Mouse (Mus musculus) adrenal gland, adult 18-20 months (tissue): ENCODE measurements at regions not wholly inside any gene's neighbourhood (a gene's known extent, or its start where the extent isn't known, plus 50 kb on each side); places are given as distances from the start of the nearest gene placed in this dataset.

Source experiments
- DNase-seq, 2 experiments: peaks; one replicate each; pipeline ENCODE4 v3.0.0; 2021 to 2022; ENCODE audit warnings: low spot score in 2 of 2

- DNase-seq: no peak
These were observed 269.3 kb upstream of the Erbb4 start for GRCm38 (mm10) chr1:69376923-69377706.

GRCm38 (mm10) chr1:69375246-69375645 is 267.4 kb upstream of the Erbb4 start:
- no peak for DNase-seq

- DNase-seq: no peak
These were observed 262.2 kb upstream of the Erbb4 start for GRCm38 (mm10) chr1:69370078-69370477.

GRCm38 (mm10) chr1:69367531-69367930 is 259.7 kb upstream of the Erbb4 start:
- DNase-seq: peak; percentile 21 to 29

GRCm38 (mm10) chr1:69364069-69364468 is 256.2 kb upstream of the Erbb4 start:
- no peak for DNase-seq

- no peak for DNase-seq
These were observed 249.7 kb upstream of the Erbb4 start for GRCm38 (mm10) chr1:69357548-69357947.

- DNase-seq: no peak
These were observed 242.6 kb upstream of the Erbb4 start for GRCm38 (mm10) chr1:69350417-69350816.

GRCm38 (mm10) chr1:69349826-69350225 is 242.0 kb upstream of the Erbb4 start:
- DNase-seq: no peak

GRCm38 (mm10) chr1:69342100-69342499 is 234.2 kb upstream of the Erbb4 start:
- no peak for DNase-seq

- DNase-seq: no peak
These were observed 232.6 kb upstream of the Erbb4 start for GRCm38 (mm10) chr1:69340481-69340880.

- DNase-seq: no peak
These were observed 223.8 kb upstream of the Erbb4 start for GRCm38 (mm10) chr1:69331418-69332254.

- DNase-seq: no peak
These were observed 221.5 kb upstream of the Erbb4 start for GRCm38 (mm10) chr1:69329399-69329798.

- DNase-seq: no peak
These were observed 218.9 kb upstream of the Erbb4 start for GRCm38 (mm10) chr1:69326711-69327110.

GRCm38 (mm10) chr1:69319526-69319925 is 211.7 kb upstream of the Erbb4 start:
- DNase-seq: no peak

GRCm38 (mm10) chr1:69296816-69297215 is 189.0 kb upstream of the Erbb4 start:
- DNase-seq: no peak

GRCm38 (mm10) chr1:69291329-69291728 is 183.5 kb upstream of the Erbb4 start:
- DNase-seq: no peak

GRCm38 (mm10) chr1:69286374-69286773 is 178.5 kb upstream of the Erbb4 start:
- DNase-seq: no peak

GRCm38 (mm10) chr1:69277428-69277827 is 169.6 kb upstream of the Erbb4 start:
- no peak for DNase-seq

GRCm38 (mm10) chr1:69247691-69248090 is 139.8 kb upstream of the Erbb4 start:
- DNase-seq: no peak

GRCm38 (mm10) chr1:69242289-69242909 is 134.5 kb upstream of the Erbb4 start:
- no peak for DNase-seq

GRCm38 (mm10) chr1:69241502-69242214 is 133.8 kb upstream of the Erbb4 start:
- DNase-seq: peak; percentile 49 to 53
